In the genomic region with DNA sequence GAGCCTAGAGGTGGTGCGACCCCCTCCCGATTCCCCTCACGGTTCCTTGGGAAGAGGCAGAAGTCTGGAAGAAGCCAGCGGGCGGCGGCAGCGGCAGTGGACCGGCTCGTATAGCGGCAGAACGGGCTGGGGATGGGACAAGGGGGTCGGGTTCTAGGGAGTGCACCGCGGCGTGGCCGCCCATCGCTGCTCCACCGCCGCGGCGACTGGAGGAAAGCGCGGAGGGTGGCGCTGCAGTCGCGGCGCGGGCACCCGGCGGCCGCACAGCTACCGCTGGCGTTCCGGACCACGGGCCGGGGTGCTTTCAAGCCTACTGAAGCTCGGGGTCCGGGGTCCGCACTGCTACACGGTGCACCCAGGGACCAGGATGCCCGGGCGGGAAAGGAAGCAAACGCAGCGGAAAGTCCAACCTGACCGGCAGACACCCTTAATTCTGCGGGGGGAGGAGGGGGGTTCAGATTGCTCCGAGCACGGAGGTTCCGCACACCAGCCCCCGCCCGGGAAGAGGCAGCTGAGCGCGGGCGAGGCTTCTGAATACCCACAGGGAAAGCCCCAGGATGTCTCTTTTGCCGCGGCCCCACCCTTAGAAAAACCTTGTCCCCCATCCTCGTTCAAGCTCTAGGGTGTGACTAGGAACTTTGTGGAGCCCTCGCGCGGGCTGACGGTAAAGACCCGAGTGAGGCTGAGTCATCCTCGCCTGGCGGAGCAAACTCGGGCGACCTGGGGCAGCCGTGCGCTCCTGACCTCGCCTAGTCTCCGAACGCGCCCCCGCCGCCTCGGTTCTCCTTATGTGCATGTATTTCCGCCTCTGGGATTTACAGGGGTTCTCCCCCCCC, we compare ENCODE assay signal across 8 mouse cellular contexts. TPM values are rescaled to one million over a fixed set of nuclear protein-coding genes. Genes with fewer than 3 reads are reported as not detected.
DNase-seq lines count a peak whose midpoint lies in the region; ATAC-seq lines count a peak whose summit lies in the region.

No protein-coding gene starts in this region.

- H3K9me3 ChIP-seq in midbrain, embryonic 12.5 days, result no peaks in the 10 kb centered on the region

- peak overlapping the region; percentile 97 for H3K4me2 ChIP-seq in midbrain, embryonic 12.5 days (replicated peaks)

- peak; percentile 13 for DNase-seq in ovary, postnatal 14 days (ENCODE audit: low spot score)
- no peak for DNase-seq in ovary, adult 18-20 months (ENCODE audit: low spot score)
- peak; percentile 65 to 78 for DNase-seq in cerebellum, postnatal 14 days
- DNase-seq in layer of hippocampus, adult 9-11 months, result peak; percentile 31
- DNase-seq in testis, postnatal 10 days (ENCODE audit: low spot score), result peak; percentile 46
- no peak for DNase-seq in spleen, postnatal 36 days (ENCODE audit: low spot score in 2 of 2)

- 0 out of 2 replicates have a peak, but pooled peaks have one; percentile 12 for ATAC-seq in granulocyte monocyte progenitor cell, adult 5-6 weeks (replicated peaks; ENCODE audit: poor library complexity, severe bottlenecking)
- ATAC-seq in midbrain, embryonic 12.5 days (ENCODE audit: low FRiP score, low read depth), result peak; percentile 73

- no peaks in the 10 kb centered on the region for H3K36me3 ChIP-seq in midbrain, embryonic 12.5 days

- H3K9ac ChIP-seq in midbrain, embryonic 12.5 days (replicated peaks), result peak overlapping the region; percentile 70

- WGBS in midbrain, embryonic 12.5 days, result under 1% methylated on average over 72 of the region's 76 CpGs

- H3K27ac ChIP-seq in midbrain, embryonic 12.5 days (replicated peaks), result peak overlapping the region; percentile 84

- peak overlapping the region; percentile 73 for H3K4me3 ChIP-seq in midbrain, embryonic 12.5 days

- H3K27me3 ChIP-seq in midbrain, embryonic 12.5 days, result peaks cover 66% of the 10 kb centered on the region

- peaks cover 29% of the 10 kb centered on the region for H3K4me1 ChIP-seq in midbrain, embryonic 12.5 days

RNA-seq across cellular contexts. Expression of a gene that starts 0.9 kb away (rescaled TPM):
- total RNA-seq in granulocyte monocyte progenitor cell, adult 5-6 weeks (2014; fragmentation: Nextera tagmentation), result not detected in 2 replicates
- total RNA-seq in granulocyte monocyte progenitor cell, adult 5-6 weeks (2017), result not detected in 2 replicates
- 23.1 and 23.6 TPM in 2 replicates for polyA plus RNA-seq in midbrain, embryonic 12.5 days (2016; fragmentation: Nextera tagmentation; extraction: Ambion mirVana)

Comparison
In these comparisons a context has a peak if more than half of its experiments do, and no peak if none do; other contexts are left out.
1. DNase-seq: peak in ovary, postnatal 14 days (single experiment), cerebellum, postnatal 14 days (2 of 2), layer of hippocampus, adult 9-11 months (single experiment) and testis, postnatal 10 days (single experiment); none in ovary, adult 18-20 months (single experiment) and spleen, postnatal 36 days (0 of 2).